Mouse (Mus musculus) brown adipose tissue, adult 24 weeks (tissue): ENCODE results near the gene Sh2d3c. TPM values are rescaled to one million over a fixed set of nuclear protein-coding genes. Genes with fewer than 3 reads are reported as not detected.
A peak's percentile ranks its signal among the peaks of the same experiment; 100 is the strongest.

ENCODE experiments used
- H3K27ac ChIP-seq: fragments of 200-500 bp; replicated peaks from 2 replicates; pipeline ENCODE4 v1.5.1; 2012; ENCODE audit warnings: low read depth, mild to moderate bottlenecking, low read length
- H3K4me1 ChIP-seq: fragments of 200-500 bp; 2 replicates; pipeline ENCODE4 v1.6.1; 2012; ENCODE audit warnings: low read length, mixed read lengths; ENCODE audit not compliant: control insufficient read depth, insufficient read depth, insufficient read length
- H3K4me3 ChIP-seq: fragments of 200-500 bp; 2 replicates; pipeline ENCODE4 v1.5.1; 2012; ENCODE audit warnings: low read depth, mild to moderate bottlenecking, low read length, moderate library complexity; ENCODE audit not compliant: insufficient read depth
- polyA plus RNA-seq: library from polyadenylated mRNA; stranded (reverse); fragments of >200 nt; gene quantifications from 2 replicates; pipeline ENCODE4 v1.2.4, GENCODE M21; 2012; ENCODE audit not compliant: missing spikeins, insufficient read depth, insufficient read length

Sh2d3c gene
- polyA plus RNA-seq, 1 experiment, result 4.4 TPM

GRCm38 (mm10) chr2:32687562-32687961 lies 33.3 kb upstream of the Sh2d3c start:
- no peaks in the 10 kb centered on the region for H3K4me1 ChIP-seq
- H3K4me3 ChIP-seq, result no peak overlapping the region
- no peak overlapping the region for H3K27ac ChIP-seq

GRCm38 (mm10) chr2:32689420-32689819 lies 31.4 kb upstream of the Sh2d3c start:
- Histone ChIP-seq H3K27ac (no peak overlapping the region), H3K4me1 (peaks cover 4% of the 10 kb centered on the region), H3K4me3 (no peak overlapping the region)

GRCm38 (mm10) chr2:32691041-32691440 lies 29.8 kb upstream of the Sh2d3c start:
- peaks cover 4% of the 10 kb centered on the region for H3K4me1 ChIP-seq
- no peak overlapping the region for H3K4me3 ChIP-seq
- H3K27ac ChIP-seq, result no peak overlapping the region

GRCm38 (mm10) chr2:32692496-32692895 lies 28.4 kb upstream of the Sh2d3c start:
- no peak overlapping the region for H3K27ac ChIP-seq
- H3K4me1 ChIP-seq, result peaks cover 4% of the 10 kb centered on the region
- no peak overlapping the region for H3K4me3 ChIP-seq

GRCm38 (mm10) chr2:32693282-32693681 lies 27.6 kb upstream of the Sh2d3c start:
- no peak overlapping the region for H3K27ac ChIP-seq
- peaks cover 4% of the 10 kb centered on the region for H3K4me1 ChIP-seq
- peak overlapping the region; percentile 73 for H3K4me3 ChIP-seq

GRCm38 (mm10) chr2:32693823-32694411 lies 26.9 kb upstream of the Sh2d3c start:
- Histone ChIP-seq H3K4me1 (peaks cover 4% of the 10 kb centered on the region), H3K4me3 (peak overlapping the region; percentile 73), H3K27ac (peak overlapping the region; percentile 54)

GRCm38 (mm10) chr2:32694691-32695090 lies 26.2 kb upstream of the Sh2d3c start:
- Histone ChIP-seq H3K27ac (peak overlapping the region; percentile 54; the same call in 1 of the 2 replicates), H3K4me3 (peak overlapping the region; percentile 70), H3K4me1 (peaks cover 4% of the 10 kb centered on the region)

GRCm38 (mm10) chr2:32699680-32700079 lies 21.2 kb upstream of the Sh2d3c start:
- Histone ChIP-seq H3K4me1 (peaks cover 3% of the 10 kb centered on the region; the same call in 1 of the 2 replicates), H3K27ac (no peak overlapping the region), H3K4me3 (no peak overlapping the region)

GRCm38 (mm10) chr2:32700966-32701743 lies 19.7 kb upstream of the Sh2d3c start:
- H3K4me3 ChIP-seq, result no peak overlapping the region
- H3K27ac ChIP-seq, result no peak overlapping the region
- H3K4me1 ChIP-seq, result peaks cover 3% of the 10 kb centered on the region; the same call in 1 of the 2 replicates

GRCm38 (mm10) chr2:32703046-32703445 lies 17.8 kb upstream of the Sh2d3c start:
- Histone ChIP-seq H3K4me3 (no peak overlapping the region), H3K4me1 (peaks cover 3% of the 10 kb centered on the region; the same call in 1 of the 2 replicates)

GRCm38 (mm10) chr2:32704021-32704421 lies 16.8 kb upstream of the Sh2d3c start, which contains the start of gene Fpgs:
Gene Fpgs (minus strand): TSS chr2:32704145.
- Histone ChIP-seq H3K4me3 (no peak within 1 kb of the TSS), H3K27ac (no peak within 1 kb of the TSS), H3K4me1 (peaks cover 3% of the 10 kb centered on the region; the same call in 1 of the 2 replicates)

More at GRCm38 (mm10) chr2:32703046-32703445, 17.8 kb upstream of the Sh2d3c start:
- no peak overlapping the region for H3K27ac ChIP-seq

- Histone ChIP-seq H3K27ac (no peak overlapping the region), H3K4me1 (peaks cover 3% of the 10 kb centered on the region; the same call in 1 of the 2 replicates), H3K4me3 (no peak overlapping the region)
Observed at GRCm38 (mm10) chr2:32705018-32705417, 15.8 kb upstream of the Sh2d3c start.

GRCm38 (mm10) chr2:32706971-32707370 lies 13.9 kb upstream of the Sh2d3c start:
- Histone ChIP-seq H3K4me1 (peaks cover 7% of the 10 kb centered on the region), H3K27ac (no peak overlapping the region), H3K4me3 (no peak overlapping the region)

- Histone ChIP-seq H3K4me3 (no peak overlapping the region), H3K27ac (no peak overlapping the region), H3K4me1 (peaks cover 7% of the 10 kb centered on the region)
Observed at GRCm38 (mm10) chr2:32708643-32709042, 12.2 kb upstream of the Sh2d3c start.

GRCm38 (mm10) chr2:32709521-32710137 lies 11.2 kb upstream of the Sh2d3c start:
- no peak overlapping the region for H3K27ac ChIP-seq
- H3K4me3 ChIP-seq, result no peak overlapping the region
- H3K4me1 ChIP-seq, result peaks cover 11% of the 10 kb centered on the region; the same call in 1 of the 2 replicates
